Mouse (Mus musculus) hindbrain, postnatal 0 days (tissue): ENCODE measurements around the gene Gm9999. TPM values are rescaled to one million over a fixed set of nuclear protein-coding genes. Genes with fewer than 3 reads are reported as not detected.
"Not testable (repeated sequence)": the region's sequence is repeated elsewhere in the genome, so short reads cannot be mapped to it uniquely, and the experiment has no call there.

Source experiments
- ATAC-seq: fragments of 200-750 bp; cut with Nextera tagmentation; 2 replicates; pipeline ENCODE4 v1.8.0; 2017; ENCODE audit warnings: mild to moderate bottlenecking, moderate TSS enrichment, moderate library complexity
- DNase-seq: peaks from one replicate; pipeline ENCODE4 v3.0.0-alpha.2; 2015; ENCODE audit warnings: low spot score
- H3K27ac ChIP-seq: fragments of 300-500 bp; sonication (generic); 2 replicates; pipeline ENCODE4 v1.5.1; 2014; ENCODE audit warnings: mild to moderate bottlenecking
- H3K27me3 ChIP-seq: fragments of 300-500 bp; sonication (generic); 2 replicates; pipeline ENCODE4 v1.6.1; 2014; ENCODE audit warnings: low read length, mixed read lengths; ENCODE audit not compliant: insufficient read depth
- H3K36me3 ChIP-seq: fragments of 300-500 bp; sonication (generic); 2 replicates; pipeline ENCODE4 v1.6.1; 2014; ENCODE audit warnings: low read length, mixed read lengths; ENCODE audit not compliant: insufficient read depth
- H3K4me1 ChIP-seq: fragments of 300-500 bp; sonication (generic); 2 replicates; pipeline ENCODE4 v1.6.1; 2014; ENCODE audit warnings: antibody characterized with exemption, low read length, mixed read lengths; ENCODE audit not compliant: insufficient read depth
- H3K4me2 ChIP-seq: fragments of 300-500 bp; sonication (generic); 2 replicates; pipeline ENCODE4 v1.6.1; 2014; ENCODE audit warnings: low read depth, mild to moderate bottlenecking, low read length, moderate library complexity, mixed read lengths
- H3K4me3 ChIP-seq: fragments of 300-500 bp; sonication (generic); 2 replicates; pipeline ENCODE4 v1.5.1; 2014; ENCODE audit warnings: low read length
- H3K9ac ChIP-seq: fragments of 300-500 bp; sonication (generic); replicated peaks from 2 replicates; pipeline ENCODE4 v1.6.1; 2014; ENCODE audit warnings: mild to moderate bottlenecking, low read length, moderate library complexity, mixed read lengths
- H3K9me3 ChIP-seq: fragments of 300-500 bp; sonication (generic); 2 replicates; pipeline ENCODE4 v1.6.1; 2016; ENCODE audit warnings: low read length, mixed read lengths
- CTCF ChIP-seq: IDR thresholded peaks from 2 replicates; pipeline ENCODE4 v1.5.1; 2016; ENCODE audit warnings: antibody characterized with exemption, control low read depth, low read depth
- WGBS: fragments of 180-500 bp; shearing (Covaris S2); extraction: QIAGEN DNeasy Blood & Tissue Kit; methylation state at CpG from one replicate; pipeline ENCODE4 v1.1.7; 2014; 5-methylcytosine and 5-hydroxymethylcytosine counted together
- polyA plus RNA-seq: library from polyadenylated mRNA; unstranded; fragments of >200 nt; fragmentation: Nextera tagmentation; extraction: Ambion mirVana; gene quantifications from 2 replicates; pipeline ENCODE4 v1.2.1, GENCODE M21; 2015
- total RNA-seq: library from RNA; depleted of rRNA; stranded (reverse); fragments of >200 nt; gene quantifications from 2 replicates; pipeline ENCODE4 v1.2.3, GENCODE M21; 2014

Gene Gm9999
- total and polyA plus RNA-seq, 2 experiments from 2014 or later, result not detected

DNA sequence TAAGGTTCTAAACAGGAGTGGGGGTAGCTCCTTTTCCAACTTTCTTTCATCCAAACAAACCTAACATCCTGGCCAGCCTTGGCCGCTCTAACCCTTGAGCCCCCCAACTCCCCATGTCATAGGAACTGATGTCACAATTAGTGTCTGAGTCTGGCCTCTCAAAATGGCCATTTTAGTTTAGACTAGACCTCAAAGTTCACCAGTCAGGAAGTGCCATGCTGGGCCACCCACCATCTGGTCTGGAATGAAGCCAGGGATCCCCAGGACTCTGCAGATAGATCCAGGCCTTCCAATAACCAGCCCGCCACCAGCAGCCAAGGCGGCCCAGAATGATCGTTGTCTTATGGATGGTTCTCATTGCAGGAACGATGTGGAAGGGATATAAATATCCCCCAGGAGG, 3.3 kb downstream of the Gm9999 start:
- peak; percentile 56 for DNase-seq

DNA sequence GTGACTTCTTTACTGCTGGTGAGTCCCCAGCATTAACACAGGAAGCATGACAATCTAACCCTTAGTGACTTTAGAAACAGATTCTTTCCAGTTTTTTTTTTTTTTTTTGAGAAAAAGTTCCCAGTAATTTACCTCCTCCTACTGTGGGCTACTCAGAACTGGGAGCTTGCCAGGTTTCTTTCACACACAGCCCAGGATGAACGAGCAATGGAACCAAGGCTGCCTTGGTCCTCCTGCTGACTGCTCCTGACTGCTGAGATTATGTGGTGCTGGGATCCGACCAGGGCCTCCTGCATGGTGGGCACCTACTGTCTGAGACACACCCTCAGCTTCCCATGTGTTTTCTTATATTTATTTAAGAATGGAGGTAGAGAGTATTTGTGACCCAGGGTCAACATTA, 3.7 kb downstream of the Gm9999 start:
- Histone ChIP-seq H3K4me3 (no peak overlapping the region), H3K36me3 (peaks cover 3% of the 10 kb centered on the region; the same call in 1 of the 2 replicates), H3K9me3 (no peaks in the 10 kb centered on the region), H3K9ac (no peak overlapping the region), H3K4me2 (no peak overlapping the region), H3K27me3 (no peaks in the 10 kb centered on the region), H3K27ac (peak overlapping the region; percentile 37; the same call in 1 of the 2 replicates), H3K4me1 (no peaks in the 10 kb centered on the region)
- no peak for TF ChIP-seq CTCF
- 42% methylated on average over 2 of the region's 2 CpGs for WGBS
- DNase-seq (no peak), ATAC-seq (no peak)

More for the DNA sequence above, 3.3 kb downstream of the Gm9999 start:
- no peaks in the 10 kb centered on the region for H3K36me3 ChIP-seq
- H3K4me1 ChIP-seq, result no peaks in the 10 kb centered on the region
- TF ChIP-seq CTCF, result no peak
- H3K27ac ChIP-seq, result peak overlapping the region; percentile 37; the same call in 1 of the 2 replicates
- H3K9me3 ChIP-seq, result no peaks in the 10 kb centered on the region
- ATAC-seq, result no peak; the same call in 1 of the 2 replicates
- no peak overlapping the region for H3K4me3 ChIP-seq
- no peak overlapping the region for H3K4me2 ChIP-seq
- H3K27me3 ChIP-seq, result no peaks in the 10 kb centered on the region
- 34% methylated on average over 5 of the region's 5 CpGs for WGBS
- no peak overlapping the region for H3K9ac ChIP-seq

DNA sequence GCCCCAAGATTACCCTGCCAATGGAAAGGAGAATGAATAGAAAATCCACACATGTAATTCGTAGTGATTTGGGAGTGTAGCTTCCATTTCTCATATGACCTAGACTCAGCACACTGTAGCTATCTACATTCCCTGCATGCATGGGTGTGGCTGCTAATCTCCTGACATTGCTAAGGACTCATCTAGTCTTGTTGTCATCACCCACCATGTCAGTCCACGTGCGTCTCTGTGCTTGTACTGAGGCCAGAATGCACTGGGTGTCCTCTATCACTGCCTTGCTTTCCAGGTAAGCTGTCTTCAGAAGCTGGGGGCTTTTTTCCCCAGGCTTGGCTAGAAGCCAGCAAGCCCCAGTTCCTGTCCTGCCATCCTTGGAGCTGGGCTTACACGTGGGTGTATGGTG, 6.0 kb downstream of the Gm9999 start:
- not testable (repeated sequence) for H3K4me1 ChIP-seq, ATAC-seq, H3K9ac ChIP-seq, H3K4me3 ChIP-seq, H3K27me3 ChIP-seq, H3K9me3 ChIP-seq, DNase-seq, H3K27ac ChIP-seq, H3K4me2 ChIP-seq
- WGBS, result 81% methylated on average over 4 of the region's 4 CpGs
- H3K36me3 ChIP-seq, result peaks cover 21% of the 10 kb centered on the region

DNA sequence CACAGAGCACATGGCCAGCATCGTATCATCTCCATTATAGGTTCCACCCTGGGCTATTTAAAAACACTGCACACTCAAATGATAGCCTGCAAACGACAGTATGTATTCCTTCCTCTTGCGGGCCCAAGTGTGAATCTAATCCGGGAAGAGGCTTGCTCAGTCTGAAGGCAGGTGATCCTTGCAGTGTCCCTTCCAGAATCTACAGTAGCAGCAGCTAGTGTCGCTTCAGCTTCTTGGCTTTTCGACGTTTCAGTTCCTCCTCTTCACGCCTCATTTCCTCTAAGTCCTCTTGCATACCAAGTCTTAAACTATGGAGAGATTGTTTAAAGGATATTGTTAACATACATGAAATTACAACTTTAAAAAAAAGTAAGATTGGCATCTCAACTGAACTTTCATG, 9.7 kb downstream of the Gm9999 start:
- 81% methylated on average over 8 of the region's 8 CpGs for WGBS
- no peak for DNase-seq
- peaks cover 39% of the 10 kb centered on the region for H3K36me3 ChIP-seq

DNA sequence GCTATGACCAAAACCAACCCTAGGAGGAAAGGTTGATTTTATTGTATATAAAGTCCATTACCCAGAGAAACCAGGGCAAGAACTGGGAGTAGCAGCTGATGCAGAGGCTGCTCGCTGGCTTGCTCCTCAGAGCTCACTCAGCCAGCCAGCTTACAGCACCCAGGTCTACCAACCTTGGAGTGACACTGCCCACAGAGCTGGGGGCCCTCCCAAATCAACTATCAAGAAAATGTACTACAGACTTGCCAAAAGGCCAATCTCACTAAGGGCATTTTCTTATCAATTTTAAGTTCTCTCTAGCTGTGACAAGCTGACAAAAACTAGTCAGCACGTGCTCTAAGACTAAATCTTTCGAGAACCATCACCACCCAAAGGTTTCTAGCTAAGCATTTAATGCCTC, 12.2 kb downstream of the Gm9999 start:
- H3K9ac ChIP-seq, result no peak overlapping the region
- ATAC-seq (no peak), DNase-seq (no peak)
- H3K27ac ChIP-seq, result no peak overlapping the region
- no peak overlapping the region for H3K4me2 ChIP-seq
- H3K4me1 ChIP-seq, result no peaks in the 10 kb centered on the region
- H3K27me3 ChIP-seq, result no peaks in the 10 kb centered on the region
- H3K9me3 ChIP-seq, result no peaks in the 10 kb centered on the region
- WGBS, result 94% methylated on average over 3 of the region's 3 CpGs
- H3K4me3 ChIP-seq, result no peak overlapping the region
- peaks cover 39% of the 10 kb centered on the region for H3K36me3 ChIP-seq
- no peak for TF ChIP-seq CTCF

More for the DNA sequence above, 9.7 kb downstream of the Gm9999 start:
- H3K27me3 ChIP-seq, result no peaks in the 10 kb centered on the region
- no peak for ATAC-seq
- H3K4me3 ChIP-seq, result no peak overlapping the region
- no peak overlapping the region for H3K4me2 ChIP-seq
- TF ChIP-seq CTCF, result no peak
- no peaks in the 10 kb centered on the region for H3K9me3 ChIP-seq
- no peak overlapping the region for H3K27ac ChIP-seq
- no peak overlapping the region for H3K9ac ChIP-seq
- no peaks in the 10 kb centered on the region for H3K4me1 ChIP-seq

DNA sequence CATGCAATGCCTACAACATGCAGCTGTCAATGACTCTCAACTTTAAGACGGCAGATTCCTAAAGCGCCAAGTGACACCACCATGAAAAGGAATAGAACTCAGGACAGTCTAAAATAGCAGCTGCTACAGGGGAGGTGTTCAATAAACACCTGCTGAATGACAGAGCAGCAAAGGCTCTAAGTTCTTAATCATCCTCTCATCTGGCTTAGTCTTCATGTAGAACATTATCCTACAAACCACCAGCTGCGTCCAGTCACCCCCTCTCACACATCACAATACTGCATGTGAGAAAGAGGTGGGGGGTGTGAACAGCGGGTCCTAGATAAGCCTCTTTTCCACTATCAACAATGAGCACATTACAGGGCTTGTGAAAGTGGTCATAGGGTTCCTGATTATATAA, 13.6 kb downstream of the Gm9999 start:
- DNase-seq (no peak), ATAC-seq (no peak)
- no peak overlapping the region for H3K4me3 ChIP-seq
- no peak for TF ChIP-seq CTCF
- no peaks in the 10 kb centered on the region for H3K4me1 ChIP-seq
- H3K27ac ChIP-seq, result no peak overlapping the region
- no peaks in the 10 kb centered on the region for H3K27me3 ChIP-seq
- H3K9ac ChIP-seq, result no peak overlapping the region
- no peak overlapping the region for H3K4me2 ChIP-seq
- peaks cover 37% of the 10 kb centered on the region for H3K36me3 ChIP-seq
- H3K9me3 ChIP-seq, result no peaks in the 10 kb centered on the region
- 86% methylated on average over 4 of the region's 4 CpGs for WGBS

DNA sequence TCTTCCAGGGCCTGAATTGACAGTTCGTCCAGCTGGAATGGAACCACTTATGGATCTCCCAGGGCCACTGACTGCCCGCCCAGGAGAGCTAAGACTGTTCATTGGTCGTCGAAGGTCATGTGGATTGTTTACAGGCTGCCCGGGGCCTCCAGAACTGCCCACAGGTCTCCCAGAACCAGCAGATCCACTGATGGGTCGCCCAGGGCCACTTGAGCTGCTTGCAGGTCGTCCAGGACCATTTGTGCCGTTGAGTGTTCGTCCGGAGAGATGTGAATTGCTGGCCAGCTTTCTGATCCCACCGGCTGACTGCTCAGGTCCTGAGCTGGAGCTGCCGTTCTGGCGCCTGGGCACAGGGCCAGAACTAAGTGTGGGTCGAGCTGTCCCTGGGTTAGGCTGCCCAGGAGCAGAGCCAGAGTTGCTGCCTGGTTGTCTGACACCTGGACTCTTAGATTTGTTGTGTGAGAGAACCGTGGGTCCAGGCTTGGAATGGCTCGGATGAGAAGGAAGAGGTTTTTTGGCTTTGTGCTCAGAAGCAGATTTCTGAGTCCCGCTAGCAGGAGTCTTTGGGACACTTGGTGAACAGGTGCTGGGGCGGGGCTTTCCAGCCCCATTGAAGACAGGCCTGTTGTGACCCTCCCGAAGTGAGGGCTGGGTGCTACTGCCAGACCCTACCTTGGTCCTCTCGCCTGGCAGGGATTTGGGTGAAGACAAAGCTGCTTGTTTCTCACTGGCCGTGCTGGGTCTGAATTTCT, 14.4 kb downstream of the Gm9999 start:
- H3K4me3 ChIP-seq, result no peak overlapping the region
- DNase-seq (peak; percentile 67), ATAC-seq (peak; percentile 63)
- H3K9ac ChIP-seq, result no peak overlapping the region
- 63% methylated on average over 21 of the region's 21 CpGs for WGBS
- H3K9me3 ChIP-seq, result no peaks in the 10 kb centered on the region
- H3K4me2 ChIP-seq, result no peak overlapping the region
- H3K4me1 ChIP-seq, result no peaks in the 10 kb centered on the region; the same call in 1 of the 2 replicates
- no peak for TF ChIP-seq CTCF
- H3K27ac ChIP-seq, result peak overlapping the region; percentile 37; the same call in 1 of the 2 replicates
- peaks cover 32% of the 10 kb centered on the region for H3K36me3 ChIP-seq
- no peaks in the 10 kb centered on the region for H3K27me3 ChIP-seq
